Mouse (Mus musculus) hindbrain, embryonic 16.5 days (tissue): ENCODE results near the gene Ldlrap1. TPM values are rescaled to one million over a fixed set of nuclear protein-coding genes. Genes with fewer than 3 reads are reported as not detected.

Experiments used
- ATAC-seq: fragments of 200-750 bp; cut with Nextera tagmentation; 2 replicates; pipeline ENCODE4 v1.8.0; 2017; ENCODE audit warnings: moderate TSS enrichment, moderate library complexity
- H3K27ac ChIP-seq: fragments of 300-500 bp; sonication (generic); 2 replicates; pipeline ENCODE4 v1.5.1; 2014; ENCODE audit warnings: low read depth, mild to moderate bottlenecking, control low read depth, low read length, moderate library complexity
- H3K27me3 ChIP-seq: fragments of 300-500 bp; sonication (generic); replicated peaks from 2 replicates; pipeline ENCODE4 v1.6.1; 2014; ENCODE audit warnings: low read length; ENCODE audit not compliant: control insufficient read depth, insufficient read depth
- H3K36me3 ChIP-seq: fragments of 300-500 bp; sonication (generic); 2 replicates; pipeline ENCODE4 v1.6.1; 2014; ENCODE audit warnings: mild to moderate bottlenecking, low read length, moderate library complexity, mixed read lengths; ENCODE audit not compliant: control insufficient read depth, insufficient read depth
- H3K4me1 ChIP-seq: fragments of 300-500 bp; sonication (generic); 2 replicates; pipeline ENCODE4 v1.6.1; 2014; ENCODE audit warnings: low read depth, low read length; ENCODE audit not compliant: control insufficient read depth, insufficient read depth
- H3K4me2 ChIP-seq: fragments of 300-500 bp; sonication (generic); 2 replicates; pipeline ENCODE4 v1.6.1; 2014; ENCODE audit warnings: mild to moderate bottlenecking, low read length, control low read depth, moderate library complexity
- H3K4me3 ChIP-seq: fragments of 300-500 bp; sonication (generic); 2 replicates; pipeline ENCODE4 v1.5.1; 2014; ENCODE audit warnings: mild to moderate bottlenecking, low read length, control low read depth, moderate library complexity
- H3K9ac ChIP-seq: fragments of 300-500 bp; sonication (generic); 2 replicates; pipeline ENCODE4 v1.6.1; 2014; ENCODE audit warnings: low read depth, mild to moderate bottlenecking, control low read depth, low read length, moderate library complexity
- H3K9me3 ChIP-seq: fragments of 300-500 bp; sonication (generic); 2 replicates; pipeline ENCODE4 v1.6.1; 2014; ENCODE audit warnings: mild to moderate bottlenecking, low read length, moderate library complexity; ENCODE audit not compliant: control insufficient read depth
- WGBS: fragments of 180-500 bp; shearing (Covaris S2); extraction: QIAGEN DNeasy Blood & Tissue Kit; methylation state at CpG from one replicate; pipeline ENCODE4 v1.1.7; 2014; 5-methylcytosine and 5-hydroxymethylcytosine counted together
- polyA plus RNA-seq: library from polyadenylated mRNA; unstranded; fragments of >200 nt; fragmentation: Nextera tagmentation; extraction: Ambion mirVana; gene quantifications from 2 replicates; pipeline ENCODE4 v1.2.1, GENCODE M21; 2015

Gene Ldlrap1
- polyA plus RNA-seq, 1 experiment from 2014 or later, result 3.0 TPM

GRCm38 (mm10) chr4:134754941-134755340 lies 12.9 kb downstream of the Ldlrap1 start:
- no peak for ATAC-seq
- Histone ChIP-seq H3K27ac (no peak overlapping the region), H3K4me2 (no peak overlapping the region), H3K9me3 (no peaks in the 10 kb centered on the region), H3K9ac (no peak overlapping the region), H3K36me3 (no peaks in the 10 kb centered on the region), H3K27me3 (no peaks in the 10 kb centered on the region), H3K4me3 (no peak overlapping the region), H3K4me1 (peaks cover 2% of the 10 kb centered on the region)
- WGBS, result 80% methylated on average over 13 of the region's 13 CpGs

- no peak overlapping the region for H3K9ac ChIP-seq
Measured at GRCm38 (mm10) chr4:134754371-134754770, 13.5 kb downstream of the Ldlrap1 start.

GRCm38 (mm10) chr4:134753516-134754261 lies 14.1 kb downstream of the Ldlrap1 start:
- H3K27ac ChIP-seq, result no peak overlapping the region
- H3K36me3 ChIP-seq, result no peaks in the 10 kb centered on the region
- H3K4me2 ChIP-seq, result no peak overlapping the region
- no peak overlapping the region for H3K4me3 ChIP-seq
- 35% methylated on average over 17 of the region's 17 CpGs for WGBS
- no peaks in the 10 kb centered on the region; the same call in 1 of the 2 replicates for H3K27me3 ChIP-seq
- peaks cover 2% of the 10 kb centered on the region for H3K4me1 ChIP-seq
- no peak for ATAC-seq
- no peaks in the 10 kb centered on the region for H3K9me3 ChIP-seq
- H3K9ac ChIP-seq, result no peak overlapping the region

More at GRCm38 (mm10) chr4:134754371-134754770, 13.5 kb downstream of the Ldlrap1 start:
- ATAC-seq, result no peak
- H3K4me1 ChIP-seq, result peaks cover 2% of the 10 kb centered on the region
- H3K9me3 ChIP-seq, result no peaks in the 10 kb centered on the region
- WGBS, result 44% methylated on average over 10 of the region's 10 CpGs
- H3K4me2 ChIP-seq, result no peak overlapping the region
- no peak overlapping the region for H3K27ac ChIP-seq
- no peaks in the 10 kb centered on the region for H3K36me3 ChIP-seq
- H3K27me3 ChIP-seq, result no peaks in the 10 kb centered on the region
- no peak overlapping the region for H3K4me3 ChIP-seq

- Histone ChIP-seq H3K27ac (no peak overlapping the region), H3K36me3 (no peaks in the 10 kb centered on the region), H3K9me3 (no peaks in the 10 kb centered on the region), H3K27me3 (no peaks in the 10 kb centered on the region; the same call in 1 of the 2 replicates), H3K9ac (no peak overlapping the region), H3K4me3 (no peak overlapping the region), H3K4me1 (peaks cover 2% of the 10 kb centered on the region), H3K4me2 (no peak overlapping the region)
- WGBS, result 55% methylated on average over 11 of the region's 11 CpGs
- no peak for ATAC-seq
Measured at GRCm38 (mm10) chr4:134752911-134753426, 14.9 kb downstream of the Ldlrap1 start.

- H3K4me2 ChIP-seq, result no peak overlapping the region
- peaks cover 2% of the 10 kb centered on the region for H3K4me1 ChIP-seq
- no peak overlapping the region for H3K27ac ChIP-seq
- no peaks in the 10 kb centered on the region for H3K36me3 ChIP-seq
- no peaks in the 10 kb centered on the region; the same call in 1 of the 2 replicates for H3K27me3 ChIP-seq
- whole genome bisulfite sequencing, result 87% methylated on average over 18 of the region's 18 CpGs
- no peak overlapping the region for H3K4me3 ChIP-seq
- no peaks in the 10 kb centered on the region for H3K9me3 ChIP-seq
- H3K9ac ChIP-seq, result no peak overlapping the region
- no peak for ATAC-seq
Measured at GRCm38 (mm10) chr4:134751682-134752380, 16.0 kb downstream of the Ldlrap1 start.

- ATAC-seq, result no peak
- Histone ChIP-seq H3K9ac (no peak overlapping the region), H3K4me2 (no peak overlapping the region), H3K9me3 (no peaks in the 10 kb centered on the region), H3K27ac (no peak overlapping the region), H3K27me3 (no peaks in the 10 kb centered on the region; the same call in 1 of the 2 replicates), H3K36me3 (no peaks in the 10 kb centered on the region), H3K4me3 (no peak overlapping the region), H3K4me1 (peaks cover 2% of the 10 kb centered on the region)
- WGBS, result 83% methylated on average over 6 of the region's 6 CpGs
Measured at GRCm38 (mm10) chr4:134750825-134751224, 17.0 kb downstream of the Ldlrap1 start.

DNA sequence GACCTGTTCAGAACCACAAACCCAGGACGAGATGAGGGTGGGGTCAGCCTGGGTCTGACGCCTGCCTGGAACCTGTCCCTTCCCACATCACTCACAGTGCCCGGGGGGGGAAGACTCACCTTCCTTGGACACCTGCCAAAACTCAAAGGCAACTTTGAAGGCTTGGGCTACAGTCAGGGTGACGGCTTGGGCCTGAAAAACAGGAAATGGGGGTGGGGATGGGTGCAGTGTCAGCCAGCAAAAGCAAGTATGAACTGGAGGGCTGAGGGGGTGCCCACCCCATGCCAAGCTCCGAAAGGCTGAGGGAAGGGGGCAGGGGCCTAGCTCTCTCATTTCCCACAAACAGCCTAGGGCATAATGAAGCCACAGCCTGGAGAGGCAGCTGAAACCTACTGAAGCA lies 17.6 kb downstream of the Ldlrap1 start:
- H3K4me1 ChIP-seq, result peaks cover 2% of the 10 kb centered on the region
- no peaks in the 10 kb centered on the region for H3K9me3 ChIP-seq
- WGBS, result 76% methylated on average over 5 of the region's 5 CpGs
- ATAC-seq, result no peak
- no peak overlapping the region for H3K4me3 ChIP-seq
- no peak overlapping the region for H3K27ac ChIP-seq
- H3K9ac ChIP-seq, result no peak overlapping the region
- H3K27me3 ChIP-seq, result no peaks in the 10 kb centered on the region; the same call in 1 of the 2 replicates
- H3K36me3 ChIP-seq, result no peaks in the 10 kb centered on the region
- H3K4me2 ChIP-seq, result no peak overlapping the region

DNA sequence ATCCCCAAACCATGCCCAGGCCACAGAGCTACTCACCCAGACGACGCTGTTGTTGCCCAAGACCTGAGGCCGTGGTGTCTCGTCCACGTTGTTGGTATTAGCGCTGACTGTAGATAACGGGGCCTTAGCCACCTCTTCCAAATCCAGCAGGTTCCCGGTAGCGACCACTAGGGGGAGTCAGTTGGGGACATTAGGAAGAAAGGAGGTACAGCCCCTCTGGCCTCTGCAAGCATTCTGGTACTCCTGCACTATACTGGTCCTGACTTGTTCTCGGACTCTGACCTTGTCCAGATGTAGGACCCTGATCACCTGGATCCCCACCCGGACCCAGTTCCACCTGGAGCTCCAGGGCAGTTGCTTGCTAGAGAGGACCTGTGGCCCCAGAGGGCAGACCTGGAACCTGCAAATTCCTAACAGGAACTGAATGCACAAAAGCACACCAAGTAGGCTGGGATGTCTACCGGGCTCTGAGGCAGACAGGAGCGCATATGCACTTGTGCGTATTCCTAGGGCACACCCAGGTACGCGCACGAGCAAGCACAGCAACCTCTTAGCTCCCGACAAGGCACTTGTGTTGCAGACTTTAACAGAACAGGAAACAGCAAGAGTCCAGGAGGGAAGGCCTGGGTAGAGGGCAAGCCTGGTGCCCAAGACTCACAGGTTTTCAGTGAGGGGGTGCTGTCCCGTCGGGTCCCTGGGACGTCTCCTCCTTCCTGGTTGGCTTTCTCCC lies 18.4 kb downstream of the Ldlrap1 start:
- Histone ChIP-seq H3K9ac (no peak overlapping the region), H3K27ac (no peak overlapping the region), H3K9me3 (no peaks in the 10 kb centered on the region), H3K27me3 (no peaks in the 10 kb centered on the region; the same call in 1 of the 2 replicates), H3K36me3 (no peaks in the 10 kb centered on the region), H3K4me2 (no peak overlapping the region), H3K4me1 (peaks cover 2% of the 10 kb centered on the region), H3K4me3 (no peak overlapping the region)
- ATAC-seq, result no peak
- WGBS, result 72% methylated on average over 21 of the region's 21 CpGs
